Mouse (Mus musculus): Measurements from ENCODE around the gene Mad1l1. TPM values are rescaled to one million over a fixed set of nuclear protein-coding genes. Genes with fewer than 3 reads are reported as not detected.
A peak's percentile ranks its signal among the peaks of the same experiment; 100 is the strongest.

Mad1l1 gene
- polyA plus RNA-seq, 1 experiment = 22.6 TPM

GRCm38 (mm10) chr5:140352352-140352751 is 31.0 kb upstream of the Mad1l1 start:
- Histone ChIP-seq H3K4me3 (ENCODE audit: insufficient read depth, low read length) (no peak overlapping the region), H3K4me1 (ENCODE audit: control insufficient read depth, insufficient read depth, low read length) (no peaks in the 10 kb centered on the region), H3K27ac (ENCODE audit: insufficient read depth, low read length) (no peak overlapping the region)
- TF ChIP-seq POLR2A (IDR thresholded peaks at IDR 0.05; ENCODE audit: low read depth, low read length) = no peak

GRCm38 (mm10) chr5:140350731-140351497 is 29.6 kb upstream of the Mad1l1 start:
- TF ChIP-seq CTCF (IDR thresholded peaks at IDR 0.05; ENCODE audit: borderline replicate concordance, insufficient read depth, low read length) (no peak), POLR2A (IDR thresholded peaks at IDR 0.05; ENCODE audit: low read depth, low read length) (no peak)

GRCm38 (mm10) chr5:140349882-140350281 is 28.5 kb upstream of the Mad1l1 start:
- TF ChIP-seq CTCF (IDR thresholded peaks at IDR 0.05; ENCODE audit: borderline replicate concordance, insufficient read depth, low read length) (no peak), POLR2A (IDR thresholded peaks at IDR 0.05; ENCODE audit: low read depth, low read length) (no peak)
- no peak overlapping the region for H3K4me3 ChIP-seq (ENCODE audit: insufficient read depth, low read length)
- H3K27ac ChIP-seq (ENCODE audit: insufficient read depth, low read length) = no peak overlapping the region
- H3K4me1 ChIP-seq (ENCODE audit: control insufficient read depth, insufficient read depth, low read length) = no peaks in the 10 kb centered on the region

More at GRCm38 (mm10) chr5:140350731-140351497, 29.6 kb upstream of the Mad1l1 start:
- Histone ChIP-seq H3K4me1 (ENCODE audit: control insufficient read depth, insufficient read depth, low read length) (no peaks in the 10 kb centered on the region), H3K27ac (ENCODE audit: insufficient read depth, low read length) (no peak overlapping the region), H3K4me3 (ENCODE audit: insufficient read depth, low read length) (no peak overlapping the region)

- TF ChIP-seq POLR2A (IDR thresholded peaks at IDR 0.05; ENCODE audit: low read depth, low read length) (no peak), CTCF (IDR thresholded peaks at IDR 0.05; ENCODE audit: borderline replicate concordance, insufficient read depth, low read length) (no peak)
- Histone ChIP-seq H3K27ac (ENCODE audit: insufficient read depth, low read length) (no peak overlapping the region), H3K4me1 (ENCODE audit: control insufficient read depth, insufficient read depth, low read length) (no peaks in the 10 kb centered on the region), H3K4me3 (ENCODE audit: insufficient read depth, low read length) (no peak overlapping the region)
Measured at GRCm38 (mm10) chr5:140346050-140346449, 24.7 kb upstream of the Mad1l1 start.

GRCm38 (mm10) chr5:140345244-140345643 is 23.9 kb upstream of the Mad1l1 start:
- TF ChIP-seq POLR2A (IDR thresholded peaks at IDR 0.05; ENCODE audit: low read depth, low read length) = no peak
- no peak for TF ChIP-seq CTCF (IDR thresholded peaks at IDR 0.05; ENCODE audit: borderline replicate concordance, insufficient read depth, low read length)

GRCm38 (mm10) chr5:140342880-140343279 is 21.5 kb upstream of the Mad1l1 start:
- Histone ChIP-seq H3K4me1 (ENCODE audit: control insufficient read depth, insufficient read depth, low read length) (no peaks in the 10 kb centered on the region), H3K27ac (ENCODE audit: insufficient read depth, low read length) (no peak overlapping the region), H3K4me3 (ENCODE audit: insufficient read depth, low read length) (no peak overlapping the region)
- TF ChIP-seq CTCF (IDR thresholded peaks at IDR 0.05; ENCODE audit: borderline replicate concordance, insufficient read depth, low read length) (no peak), POLR2A (IDR thresholded peaks at IDR 0.05; ENCODE audit: low read depth, low read length) (no peak)

More at GRCm38 (mm10) chr5:140345244-140345643, 23.9 kb upstream of the Mad1l1 start:
- Histone ChIP-seq H3K4me1 (ENCODE audit: control insufficient read depth, insufficient read depth, low read length) (no peaks in the 10 kb centered on the region), H3K4me3 (ENCODE audit: insufficient read depth, low read length) (no peak overlapping the region), H3K27ac (ENCODE audit: insufficient read depth, low read length) (no peak overlapping the region)

- Histone ChIP-seq H3K4me3 (ENCODE audit: insufficient read depth, low read length) (no peak overlapping the region), H3K4me1 (ENCODE audit: control insufficient read depth, insufficient read depth, low read length) (no peaks in the 10 kb centered on the region), H3K27ac (ENCODE audit: insufficient read depth, low read length) (no peak overlapping the region)
- TF ChIP-seq CTCF (IDR thresholded peaks at IDR 0.05; ENCODE audit: borderline replicate concordance, insufficient read depth, low read length) = no peak
Measured at GRCm38 (mm10) chr5:140339836-140340235, 18.5 kb upstream of the Mad1l1 start.

- no peaks in the 10 kb centered on the region for H3K4me1 ChIP-seq (ENCODE audit: control insufficient read depth, insufficient read depth, low read length)
- H3K27ac ChIP-seq (ENCODE audit: insufficient read depth, low read length) = no peak overlapping the region
- no peak overlapping the region for H3K4me3 ChIP-seq (ENCODE audit: insufficient read depth, low read length)
- TF ChIP-seq CTCF (IDR thresholded peaks at IDR 0.05; ENCODE audit: borderline replicate concordance, insufficient read depth, low read length) = peak; percentile 15; the same call in 1 of the 2 replicates
- no peak for TF ChIP-seq POLR2A (IDR thresholded peaks at IDR 0.05; ENCODE audit: low read depth, low read length)
Measured at GRCm38 (mm10) chr5:140338779-140339178, 17.4 kb upstream of the Mad1l1 start.

- H3K4me3 ChIP-seq (ENCODE audit: insufficient read depth, low read length) = no peak overlapping the region
- H3K4me1 ChIP-seq (ENCODE audit: control insufficient read depth, insufficient read depth, low read length) = 0 out of 2 replicates have a peak, but pooled peaks cover 2% of the 10 kb centered on the region
- TF ChIP-seq POLR2A (IDR thresholded peaks at IDR 0.05; ENCODE audit: low read depth, low read length) (no peak), CTCF (IDR thresholded peaks at IDR 0.05; ENCODE audit: borderline replicate concordance, insufficient read depth, low read length) (peak; percentile 37; the same call in 1 of the 2 replicates)
- H3K27ac ChIP-seq (ENCODE audit: insufficient read depth, low read length) = no peak overlapping the region
Measured at GRCm38 (mm10) chr5:140336680-140337079, 15.3 kb upstream of the Mad1l1 start.

GRCm38 (mm10) chr5:140333631-140334030 is 12.3 kb upstream of the Mad1l1 start:
- no peak overlapping the region for H3K4me3 ChIP-seq (ENCODE audit: insufficient read depth, low read length)

More at GRCm38 (mm10) chr5:140333631-140334030, 12.3 kb upstream of the Mad1l1 start:
- H3K4me1 ChIP-seq (ENCODE audit: control insufficient read depth, insufficient read depth, low read length) = 0 out of 2 replicates have a peak, but pooled peaks cover 2% of the 10 kb centered on the region
- no peak overlapping the region for H3K27ac ChIP-seq (ENCODE audit: insufficient read depth, low read length)
- TF ChIP-seq CTCF (IDR thresholded peaks at IDR 0.05; ENCODE audit: borderline replicate concordance, insufficient read depth, low read length) = no peak
- TF ChIP-seq POLR2A (IDR thresholded peaks at IDR 0.05; ENCODE audit: low read depth, low read length) = no peak

All from embryonic fibroblast, embryonic 13.5 days (primary cell).